Mouse (Mus musculus) cerebellum, adult 9-10 months (tissue): Measurements from ENCODE around the gene Tbx1.
A peak's percentile ranks its signal among the peaks of the same experiment; 100 is the strongest.

Experiments used
- DNase-seq: peaks from one replicate; pipeline ENCODE4 v3.0.0; 2022

Tbx1 gene

DNA sequence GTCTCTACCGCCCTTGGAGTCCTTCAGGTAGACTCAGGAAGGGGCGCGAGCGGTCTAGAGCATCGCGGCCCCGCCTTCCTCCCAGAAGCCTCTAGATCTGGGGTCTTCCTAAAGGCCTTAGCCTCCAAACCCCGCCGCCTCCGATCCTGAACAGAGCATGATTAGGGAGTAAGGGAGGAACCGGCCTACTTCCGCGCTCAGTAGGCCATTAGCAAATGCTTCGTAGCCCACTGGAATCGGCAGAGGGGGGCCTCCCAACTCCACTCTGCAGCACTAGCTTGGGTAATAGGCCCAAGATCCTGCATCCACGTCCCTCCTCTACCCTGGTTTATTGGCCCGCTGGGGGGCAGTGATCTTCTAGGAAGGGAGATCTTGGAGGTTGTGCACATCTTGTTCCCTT lies 31.5 kb upstream of the Tbx1 start, which contains the start of gene Gp1bb:
Gene Gp1bb (minus strand): TSS at position 385 of the 400 bp plus-strand sequence.
- DNase-seq = peak; percentile 36

DNA sequence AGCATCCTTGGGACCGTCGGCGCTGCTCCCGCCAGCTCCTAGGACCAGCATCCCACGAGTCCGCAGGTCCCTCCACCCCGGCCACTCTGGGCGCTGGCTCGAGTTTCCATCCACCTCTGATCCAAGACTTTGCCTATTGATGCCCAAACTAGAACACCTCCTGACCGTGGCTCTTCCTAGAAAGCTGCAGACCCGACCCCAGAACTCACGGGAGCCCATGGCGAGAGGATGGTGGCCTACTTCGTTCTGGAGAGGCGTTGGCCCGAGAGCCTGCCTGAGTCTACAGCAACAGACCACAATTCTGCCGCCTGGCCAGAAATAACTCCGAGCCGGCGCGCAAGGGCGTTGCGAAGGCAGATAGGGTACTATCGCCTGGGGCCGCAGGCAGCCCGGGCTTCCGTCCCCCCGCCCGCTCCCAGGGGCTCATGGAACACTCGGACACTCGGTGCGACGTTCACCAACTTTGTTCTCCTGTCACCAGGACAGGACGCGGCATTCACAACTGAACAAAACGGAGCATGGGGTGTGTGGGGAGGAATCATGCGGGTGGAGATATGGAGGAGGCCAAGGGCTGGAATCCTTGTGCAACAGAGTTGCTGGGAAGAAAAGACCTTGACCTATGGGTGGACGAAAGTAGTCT lies 31.0 kb upstream of the Tbx1 start:
- DNase-seq = peak; percentile 35

DNA sequence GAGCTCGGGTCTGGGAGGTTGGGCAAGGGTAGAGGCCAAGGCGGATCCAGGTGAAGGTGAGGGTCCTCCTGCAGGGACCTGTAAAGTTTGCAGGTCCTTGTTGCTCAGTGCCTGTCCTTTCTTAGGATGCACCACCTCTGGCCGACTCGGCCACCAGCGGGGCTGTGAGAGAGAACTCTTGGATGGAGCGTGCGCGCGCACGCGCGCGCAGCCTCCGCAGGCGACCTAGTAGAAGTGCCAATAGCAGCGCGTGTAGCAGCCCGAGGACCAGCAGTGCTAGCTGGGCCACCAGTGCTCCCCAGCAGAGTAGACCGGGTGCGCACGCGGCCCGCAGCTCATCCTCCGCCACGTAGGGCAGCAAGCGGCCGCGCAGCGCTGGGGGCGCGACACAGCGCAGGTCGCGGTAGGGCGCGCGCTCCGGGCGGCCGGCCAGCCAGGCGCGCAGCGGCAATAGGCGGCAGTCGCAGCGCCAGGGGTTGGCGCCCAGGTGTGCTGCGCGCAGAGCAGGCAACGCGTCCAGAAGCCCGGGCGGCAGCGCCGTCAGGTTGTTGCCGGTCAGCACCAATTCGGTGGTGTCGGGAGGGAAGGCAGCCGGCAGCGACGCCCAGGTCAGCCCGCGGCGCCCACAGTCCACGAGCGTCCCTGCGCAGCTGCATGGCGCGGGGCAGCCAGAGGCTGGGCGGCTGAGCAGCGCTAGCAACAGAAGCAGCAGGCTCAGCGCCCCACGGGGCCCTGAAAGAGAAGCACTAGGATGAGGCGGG lies 30.3 kb upstream of the Tbx1 start:
- peak; percentile 66 for DNase-seq

GRCm38 (mm10) chr16:18620201-18620600 lies 29.7 kb upstream of the Tbx1 start:
- no peak for DNase-seq

GRCm38 (mm10) chr16:18619110-18619509 lies 28.6 kb upstream of the Tbx1 start:
- DNase-seq = peak; percentile 41

DNA sequence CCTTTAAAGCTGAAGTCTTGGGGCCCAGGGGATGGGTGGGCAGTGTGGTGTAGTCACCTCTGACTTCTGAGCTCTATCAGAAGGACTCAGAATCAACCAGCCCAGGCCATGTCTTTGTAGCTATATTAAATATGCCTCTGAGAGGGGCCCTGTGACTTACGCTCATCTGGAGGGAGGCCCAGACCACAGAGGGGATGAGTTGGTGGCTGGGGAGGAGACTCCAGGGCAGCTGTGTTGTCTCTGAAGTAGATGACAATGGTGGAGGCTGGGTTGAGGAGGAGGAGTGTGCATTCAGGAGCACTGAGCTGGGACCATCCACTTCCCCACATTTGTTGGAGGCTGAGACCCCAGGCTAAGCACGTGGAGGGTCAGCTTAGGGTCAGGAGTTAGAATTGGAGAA lies 27.8 kb upstream of the Tbx1 start:
- DNase-seq = peak; percentile 31

GRCm38 (mm10) chr16:18617370-18618065 lies 27.0 kb upstream of the Tbx1 start:
- DNase-seq = peak; percentile 91

DNA sequence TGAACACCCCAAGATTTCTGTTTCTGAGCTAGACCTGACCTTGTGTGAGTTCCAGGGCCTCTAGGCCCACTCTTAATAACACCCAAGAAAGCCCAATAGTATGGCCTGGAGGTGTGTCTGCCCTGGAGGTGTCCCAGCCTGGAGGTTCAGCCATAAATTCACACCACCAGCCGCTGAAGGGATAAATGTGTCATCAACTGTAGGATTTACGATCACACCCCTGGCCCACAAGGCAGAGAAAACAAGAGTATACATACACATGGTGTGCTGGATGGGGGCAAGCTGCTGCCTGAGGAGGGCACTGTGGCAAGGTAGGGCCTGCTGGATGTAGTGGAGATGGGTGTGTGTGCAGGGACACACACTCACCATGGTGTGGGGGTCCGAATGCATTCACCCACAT lies 22.8 kb upstream of the Tbx1 start:
- no peak for DNase-seq

GRCm38 (mm10) chr16:18611752-18612151 lies 21.3 kb upstream of the Tbx1 start:
- DNase-seq = no peak

DNA sequence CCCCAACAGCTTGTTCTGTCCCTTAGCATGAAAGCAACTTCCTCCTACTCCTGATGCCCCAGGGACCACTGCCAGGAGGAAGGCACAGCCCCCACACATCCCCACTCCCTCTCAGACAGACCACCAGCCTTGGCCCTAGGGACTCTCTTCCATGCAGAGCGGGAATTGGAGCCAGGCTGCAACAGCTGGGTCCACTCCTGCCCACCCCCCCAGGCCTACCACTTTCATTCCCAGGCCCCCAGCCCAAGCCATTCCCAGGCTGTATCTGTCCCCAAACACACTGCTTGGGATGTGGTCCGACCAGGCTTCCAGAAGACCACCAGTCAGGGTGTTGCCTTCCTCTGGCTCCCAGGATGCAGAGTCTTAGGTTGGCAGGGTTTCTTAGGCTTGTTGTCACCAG lies 18.6 kb upstream of the Tbx1 start:
- no peak for DNase-seq

DNA sequence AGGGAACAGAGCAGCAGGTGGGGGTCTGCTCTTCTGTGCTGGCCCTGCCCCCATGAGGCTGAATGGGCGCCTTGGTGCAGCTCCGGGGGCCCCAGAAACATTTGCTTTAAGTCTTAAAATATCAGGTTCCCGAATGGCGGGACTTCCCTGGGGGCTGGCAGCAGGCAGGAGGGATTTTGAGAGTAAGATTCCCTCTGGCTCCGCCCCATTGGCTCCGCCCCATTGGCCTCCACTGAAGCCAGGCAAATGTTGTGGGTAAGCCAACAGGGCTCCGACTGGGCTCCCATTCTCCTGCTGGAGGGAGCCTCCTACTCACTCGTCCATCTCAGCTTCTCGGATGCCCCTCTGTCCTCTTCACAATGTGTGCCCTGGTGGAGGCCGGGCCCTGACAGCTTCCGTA lies 17.8 kb upstream of the Tbx1 start:
- DNase-seq = no peak

- DNase-seq = no peak
Measured at GRCm38 (mm10) chr16:18605705-18606104, 15.2 kb upstream of the Tbx1 start.

DNA sequence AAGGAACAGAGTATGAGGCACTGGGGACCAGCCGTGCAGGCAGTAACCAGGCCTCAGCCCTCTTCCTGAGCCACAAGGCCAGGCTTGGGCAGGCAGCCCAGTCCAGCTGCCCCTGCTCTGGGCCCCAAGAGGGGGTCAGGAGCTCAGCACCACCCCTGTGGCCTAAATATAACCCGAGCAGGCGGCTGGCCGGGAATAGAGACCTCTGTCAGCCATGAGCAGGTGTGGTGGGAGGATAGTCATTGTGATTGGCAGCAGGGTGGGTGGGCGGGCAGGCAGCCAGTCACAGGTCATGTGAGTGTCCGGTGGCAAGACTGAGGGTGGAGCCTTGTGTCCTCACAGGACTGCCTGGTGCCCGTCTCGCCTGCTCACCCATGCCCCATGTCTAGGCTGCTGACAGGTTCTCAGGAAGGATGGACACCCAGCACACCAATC lies 13.8 kb upstream of the Tbx1 start:
- DNase-seq = no peak

GRCm38 (mm10) chr16:18601447-18601846 lies 11.0 kb upstream of the Tbx1 start:
- DNase-seq = no peak

GRCm38 (mm10) chr16:18598006-18598405 lies 7.5 kb upstream of the Tbx1 start:
- DNase-seq = no peak

DNA sequence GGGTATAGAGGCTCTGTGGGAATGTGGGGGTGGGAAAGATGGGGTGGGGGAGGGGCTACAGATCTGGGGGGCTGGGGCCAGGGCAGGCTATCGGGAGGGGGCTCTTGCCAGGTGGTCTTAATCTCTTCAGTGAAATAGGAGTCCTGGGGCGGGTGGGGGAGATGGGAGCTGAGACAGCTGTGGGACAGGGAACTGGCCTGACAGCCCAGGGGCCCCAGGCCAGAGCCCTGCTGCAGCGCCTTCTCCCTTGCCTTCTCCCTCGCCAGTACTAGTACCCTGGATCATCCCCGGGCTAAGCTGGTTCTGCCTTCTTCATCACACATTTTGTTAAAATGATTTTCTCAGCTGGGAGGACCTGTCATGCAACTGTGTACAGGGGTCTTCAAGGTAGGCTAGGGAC lies 5.8 kb upstream of the Tbx1 start:
- no peak for DNase-seq

- no peak for DNase-seq
Measured at GRCm38 (mm10) chr16:18593930-18594329, 3.5 kb upstream of the Tbx1 start.

GRCm38 (mm10) chr16:18591047-18592018 lies 862 bp upstream of the Tbx1 start:
- DNase-seq = no peak

DNA sequence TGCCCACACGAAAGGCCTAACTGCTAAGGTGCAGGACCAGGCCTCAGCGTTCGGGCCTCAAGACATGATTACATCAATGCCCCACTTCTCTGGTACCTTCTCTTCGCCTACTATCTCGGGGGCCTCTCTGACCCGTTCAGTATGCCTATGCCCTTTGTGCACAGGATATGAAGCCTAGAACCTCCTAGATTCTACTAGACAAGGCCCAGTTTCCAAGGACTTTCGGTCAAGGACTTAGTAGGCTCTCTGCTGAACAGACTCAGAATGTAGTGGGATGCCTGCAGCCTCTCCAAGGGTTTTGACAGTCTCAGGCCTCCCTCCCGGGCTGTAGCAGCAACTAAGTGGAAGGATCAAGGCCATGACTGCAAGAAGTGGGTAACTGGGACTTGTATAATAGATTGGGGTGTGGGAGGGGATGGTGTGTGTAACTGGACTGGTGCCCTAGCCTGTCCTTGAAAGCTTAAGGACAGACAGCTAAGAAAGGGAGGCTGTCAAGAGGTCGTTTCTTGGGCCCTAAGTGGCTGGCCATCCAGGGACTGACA lies 1.3 kb downstream of the Tbx1 start:
- DNase-seq = no peak

GRCm38 (mm10) chr16:18588738-18589055 lies 1.8 kb downstream of the Tbx1 start:
- DNase-seq = no peak

DNA sequence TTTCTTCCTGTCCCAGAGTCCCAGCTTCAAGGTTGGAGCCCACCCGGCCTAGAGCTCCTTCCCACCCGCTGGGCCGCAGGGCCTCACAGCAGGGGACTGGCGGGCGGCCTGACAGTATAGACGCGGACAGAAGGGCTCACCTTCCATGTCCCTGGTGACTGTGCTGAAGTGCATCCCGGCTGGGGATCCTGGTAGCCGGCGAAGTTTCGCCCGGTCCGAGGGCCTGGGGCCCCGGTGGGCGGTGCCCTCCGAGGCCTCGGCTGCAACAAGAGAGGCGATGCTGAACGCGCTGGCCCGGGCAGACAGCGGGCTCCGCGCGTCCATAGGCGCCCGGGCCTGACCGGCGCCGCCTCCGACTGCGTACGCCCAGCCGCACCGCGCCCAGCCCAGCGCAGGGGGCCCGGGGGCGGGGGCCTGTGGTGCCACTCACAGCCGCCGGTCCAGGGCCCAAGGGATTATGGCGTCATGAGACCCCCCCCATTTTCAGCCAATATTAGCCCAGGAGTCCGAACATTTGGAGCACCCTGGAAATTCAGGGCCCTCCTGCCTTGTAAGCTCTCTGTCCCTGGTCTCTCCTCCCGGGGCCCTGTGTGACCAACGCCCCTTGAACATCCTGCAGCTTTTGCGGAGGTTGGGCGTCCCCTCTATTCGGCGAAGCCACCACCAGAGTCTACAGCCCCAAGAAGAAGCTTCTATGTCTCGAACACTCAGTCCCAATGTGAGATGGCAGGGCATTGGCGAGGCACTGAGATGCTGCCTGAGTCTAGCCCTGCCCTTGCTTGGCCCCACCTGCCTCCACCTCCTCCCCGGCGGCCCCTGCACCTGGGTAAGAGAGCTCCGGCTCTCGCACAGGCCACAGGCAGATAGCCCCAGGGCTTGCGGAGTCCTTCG lies 2.4 kb downstream of the Tbx1 start:
- no peak for DNase-seq
